Mouse (Mus musculus) CH12.LX (cell line): ENCODE data around the gene Slc25a33. TPM values are rescaled to one million over a fixed set of nuclear protein-coding genes. Genes with fewer than 3 reads are reported as not detected.

ENCODE experiments used
- DNase-seq: peaks from one replicate; pipeline ENCODE4 v3.0.0-alpha.2; 2013; ENCODE audit errors: extremely low read depth
- H3K27ac ChIP-seq: 2 replicates; pipeline ENCODE4 v1.5.1; 2012; ENCODE audit warnings: low read depth, mild to moderate bottlenecking, control low read depth, moderate library complexity; ENCODE audit not compliant: insufficient read depth
- H3K27me3 ChIP-seq: replicated peaks from 2 replicates; pipeline ENCODE3; 2012; ENCODE audit warnings: inconsistent platforms
- H3K36me3 ChIP-seq, 2 experiments: replicated peaks in 1 of 2; 2 replicates each; pipeline versions ENCODE3 to v1.6.1; 2012; ENCODE audit warnings: inconsistent platforms in 1 of 2, low read length in 1 of 2, mild to moderate bottlenecking in 1 of 2, mixed read lengths in 1 of 2, moderate library complexity in 1 of 2; ENCODE audit not compliant: control insufficient read depth in 1 of 2, insufficient read depth in 1 of 2
- H3K4me1 ChIP-seq, 2 experiments: 2 replicates each; pipeline ENCODE4 v1.6.1; 2012; ENCODE audit warnings: inconsistent platforms in 1 of 2, moderate library complexity in 1 of 2; ENCODE audit not compliant: insufficient read depth in 2 of 2, control insufficient read depth in 1 of 2
- H3K4me2 ChIP-seq: 2 replicates; pipeline ENCODE4 v1.6.1; 2012; ENCODE audit warnings: low read depth, mild to moderate bottlenecking, control low read depth; ENCODE audit not compliant: poor library complexity, insufficient read depth, severe bottlenecking
- H3K4me3 ChIP-seq, 3 experiments: fragments of 150-350 bp in 1 of 3; sonication (generic) in 1 of 3; replicated peaks in 1 of 3; 2 replicates each; pipeline versions ENCODE3 to v1.5.1; 2011 to 2012; ENCODE audit warnings: low read depth in 2 of 3, low read length in 2 of 3, mild to moderate bottlenecking in 2 of 3, moderate library complexity in 2 of 3, control low read depth in 1 of 3, improper control_type of control experiment in 1 of 3, inconsistent platforms in 1 of 3, mixed read lengths in 1 of 3; ENCODE audit not compliant: poor library complexity in 1 of 3
- H3K79me2 ChIP-seq: replicated peaks from 2 replicates; pipeline ENCODE4 v1.6.1; 2012; ENCODE audit warnings: mild to moderate bottlenecking, moderate library complexity; ENCODE audit not compliant: control insufficient read depth, poor library complexity, insufficient read depth, severe bottlenecking; ENCODE audit errors: extremely low read depth
- H3K9ac ChIP-seq: 2 replicates; pipeline ENCODE4 v1.6.1; 2012; ENCODE audit warnings: low read depth, mild to moderate bottlenecking, control low read depth, moderate library complexity; ENCODE audit not compliant: insufficient read depth
- H3K9me3 ChIP-seq: replicated peaks from 2 replicates; pipeline ENCODE3; 2012; ENCODE audit warnings: low read length, inconsistent platforms, mixed read lengths
- BHLHE40 ChIP-seq: IDR thresholded peaks from 2 replicates; pipeline ENCODE4 v1.6.1; 2011; ENCODE audit warnings: mild to moderate bottlenecking, low read depth, low read length, improper control_type of control experiment
- CHD1 ChIP-seq: IDR thresholded peaks from 2 replicates; pipeline ENCODE4 v1.6.1; 2012; ENCODE audit warnings: low read depth, low read length, improper control_type of control experiment, inconsistent platforms
- CHD2 ChIP-seq: IDR thresholded peaks from 2 replicates; pipeline ENCODE4 v1.6.1; 2011; ENCODE audit warnings: low read length, improper control_type of control experiment
- CTCF ChIP-seq, 2 experiments: IDR thresholded peaks in 1 of 2; conservative IDR thresholded peaks in 1 of 2; 2 replicates each; pipeline ENCODE4 v1.5.1; 2011 to 2012; ENCODE audit warnings: low read depth in 2 of 2, low read length in 2 of 2, improper control_type of control experiment in 1 of 2, inconsistent platforms in 1 of 2, mild to moderate bottlenecking in 1 of 2, moderate library complexity in 1 of 2
- E2F4 ChIP-seq: IDR thresholded peaks from 2 replicates; pipeline ENCODE4 v1.6.1; 2011; ENCODE audit warnings: low read depth, low read length, improper control_type of control experiment; ENCODE audit not compliant: insufficient replicate concordance
- ELF1 ChIP-seq: IDR thresholded peaks from 2 replicates; pipeline ENCODE4 v1.6.1; 2014; ENCODE audit warnings: low read depth, mild to moderate bottlenecking, inconsistent platforms, low read length, improper control_type of control experiment
- EP300 ChIP-seq: IDR thresholded peaks from 2 replicates; pipeline ENCODE4 v1.6.1; 2011; ENCODE audit warnings: low read length, improper control_type of control experiment
- ETS1 ChIP-seq: conservative IDR thresholded peaks from 2 replicates; pipeline ENCODE4 v1.6.1; 2012; ENCODE audit warnings: low read depth, mild to moderate bottlenecking, inconsistent platforms, low read length, improper control_type of control experiment, moderate library complexity
- GABPA ChIP-seq: IDR thresholded peaks from 2 replicates; pipeline ENCODE4 v1.6.1; 2012; ENCODE audit warnings: low read depth, low read length, improper control_type of control experiment, inconsistent platforms; ENCODE audit not compliant: insufficient replicate concordance
- HCFC1 ChIP-seq: IDR thresholded peaks from 2 replicates; pipeline ENCODE4 v1.6.1; 2012; ENCODE audit warnings: low read depth, mild to moderate bottlenecking, inconsistent platforms, low read length, improper control_type of control experiment
- JUN ChIP-seq: IDR thresholded peaks from 2 replicates; pipeline ENCODE4 v1.6.1; 2011; ENCODE audit warnings: low read depth, mild to moderate bottlenecking, low read length, improper control_type of control experiment, moderate library complexity; ENCODE audit not compliant: insufficient read depth
- JUND ChIP-seq: conservative IDR thresholded peaks from 2 replicates; pipeline ENCODE4 v1.6.1; 2011; ENCODE audit warnings: low read depth, low read length, improper control_type of control experiment
- KAT2A ChIP-seq: IDR thresholded peaks from 2 replicates; pipeline ENCODE4 v1.6.1; 2012; ENCODE audit warnings: low read length, improper control_type of control experiment, inconsistent platforms; ENCODE audit not compliant: insufficient replicate concordance
- MAFK ChIP-seq: IDR thresholded peaks from 2 replicates; pipeline ENCODE4 v1.6.1; 2011; ENCODE audit warnings: low read length, improper control_type of control experiment; ENCODE audit not compliant: insufficient replicate concordance
- MAX ChIP-seq: IDR thresholded peaks from 2 replicates; pipeline ENCODE4 v1.6.1; 2011; ENCODE audit warnings: low read length, improper control_type of control experiment
- MAZ ChIP-seq: IDR thresholded peaks from 2 replicates; pipeline ENCODE4 v1.6.1; 2012; ENCODE audit warnings: low read depth, mild to moderate bottlenecking, inconsistent platforms, low read length, improper control_type of control experiment, moderate library complexity
- MEF2A ChIP-seq: IDR thresholded peaks from 2 replicates; pipeline ENCODE4 v1.6.1; 2014; ENCODE audit warnings: low read depth, mild to moderate bottlenecking, inconsistent platforms, low read length, improper control_type of control experiment, borderline replicate concordance
- MYC ChIP-seq: IDR thresholded peaks from 2 replicates; pipeline ENCODE4 v1.6.1; 2011; ENCODE audit warnings: low read depth, mild to moderate bottlenecking, improper control_type of control experiment, low read length
- NELFE ChIP-seq: IDR thresholded peaks from 2 replicates; pipeline ENCODE4 v1.6.1; 2011; ENCODE audit warnings: low read depth, low read length, improper control_type of control experiment
- NRF1 ChIP-seq: IDR thresholded peaks from 2 replicates; pipeline ENCODE4 v1.6.1; 2014; ENCODE audit warnings: low read depth, mild to moderate bottlenecking, inconsistent platforms, low read length, improper control_type of control experiment, moderate library complexity
- PAX5 ChIP-seq: IDR thresholded peaks from 2 replicates; pipeline ENCODE4 v1.6.1; 2012; ENCODE audit warnings: low read length, inconsistent platforms, mixed read lengths
- POLR2A ChIP-seq: IDR thresholded peaks from 2 replicates; pipeline ENCODE4 v1.6.1; 2011; ENCODE audit warnings: low read depth, mild to moderate bottlenecking, improper control_type of control experiment, low read length
- RAD21 ChIP-seq: IDR thresholded peaks from 2 replicates; pipeline ENCODE4 v1.6.1; 2011; ENCODE audit warnings: low read depth, mild to moderate bottlenecking, low read length, improper control_type of control experiment, moderate library complexity
- RCOR1 ChIP-seq: conservative IDR thresholded peaks from 2 replicates; pipeline ENCODE4 v1.6.1; 2012; ENCODE audit warnings: low read depth, mild to moderate bottlenecking, inconsistent platforms, low read length, improper control_type of control experiment
- SIN3A ChIP-seq: IDR thresholded peaks from 2 replicates; pipeline ENCODE4 v1.6.1; 2012; ENCODE audit warnings: low read length, improper control_type of control experiment, inconsistent platforms
- SMC3 ChIP-seq: IDR thresholded peaks from 2 replicates; pipeline ENCODE4 v1.6.1; 2011; ENCODE audit warnings: low read depth, low read length, improper control_type of control experiment
- TBP ChIP-seq: conservative IDR thresholded peaks from 2 replicates; pipeline ENCODE4 v1.6.1; 2011; ENCODE audit warnings: low read depth, low read length, improper control_type of control experiment
- USF1 ChIP-seq: IDR thresholded peaks from 2 replicates; pipeline ENCODE4 v1.6.1; 2014; ENCODE audit warnings: low read depth, mild to moderate bottlenecking, inconsistent platforms, low read length, improper control_type of control experiment
- USF2 ChIP-seq: conservative IDR thresholded peaks from 2 replicates; pipeline ENCODE4 v1.6.1; 2011; ENCODE audit warnings: low read depth, low read length, improper control_type of control experiment
- ZC3H11A ChIP-seq: IDR thresholded peaks from 2 replicates; pipeline ENCODE4 v1.6.1; 2012; ENCODE audit warnings: low read depth, mild to moderate bottlenecking, inconsistent platforms, low read length, improper control_type of control experiment
- ZKSCAN1 ChIP-seq: IDR thresholded peaks from 2 replicates; pipeline ENCODE4 v1.6.1; 2012; ENCODE audit warnings: low read depth, inconsistent platforms, low read length, improper control_type of control experiment, borderline replicate concordance
- ZMIZ1 ChIP-seq: IDR thresholded peaks from 2 replicates; pipeline ENCODE4 v1.6.1; 2012; ENCODE audit warnings: low read depth, mild to moderate bottlenecking, inconsistent platforms, low read length, improper control_type of control experiment
- ZNF384 ChIP-seq: IDR thresholded peaks from 2 replicates; pipeline ENCODE4 v1.6.1; 2012; ENCODE audit warnings: low read depth, low read length, improper control_type of control experiment, inconsistent platforms
- dilution Hi-C: fragments of 300-500 bp; cut with MboI; formaldehyde crosslinking; loops from 2 replicates; pipeline ENCODE4 v1.14.3; 2020; ENCODE audit warnings: low sequenced_read_pairs; ENCODE audit not compliant: extremely low pct_unique_long_range_greater_than_20kb, extremely low pct_ligation_motif_present
- in situ Hi-C: fragments of 300-500 bp; cut with MboI; formaldehyde crosslinking; loops from 3 replicates; pipeline ENCODE4 v1.14.3; 2019; ENCODE audit warnings: low sequenced_read_pairs, low pct_ligation_motif_present, low pct_unique_long_range_greater_than_20kb, mixed read lengths
- polyA plus RNA-seq: library from polyadenylated mRNA; unstranded; fragments of >175 nt; gene quantifications from 2 replicates; pipeline ENCODE4 v1.2.1, GENCODE M21; 2012; ENCODE audit warnings: low read depth; ENCODE audit not compliant: insufficient read length
- total RNA-seq, 2 experiments: library from RNA; depleted of rRNA; stranded (reverse); fragments of 300-350 nt in 1 of 2; fragments of >200 nt in 1 of 2; gene quantifications; 2 replicates each; pipeline ENCODE4 v1.2.3; 2012 to 2014

Gene Slc25a33
- total and polyA plus RNA-seq, 3 experiments, result 25.3 to 35.5 (median 32.4) TPM

DNA sequence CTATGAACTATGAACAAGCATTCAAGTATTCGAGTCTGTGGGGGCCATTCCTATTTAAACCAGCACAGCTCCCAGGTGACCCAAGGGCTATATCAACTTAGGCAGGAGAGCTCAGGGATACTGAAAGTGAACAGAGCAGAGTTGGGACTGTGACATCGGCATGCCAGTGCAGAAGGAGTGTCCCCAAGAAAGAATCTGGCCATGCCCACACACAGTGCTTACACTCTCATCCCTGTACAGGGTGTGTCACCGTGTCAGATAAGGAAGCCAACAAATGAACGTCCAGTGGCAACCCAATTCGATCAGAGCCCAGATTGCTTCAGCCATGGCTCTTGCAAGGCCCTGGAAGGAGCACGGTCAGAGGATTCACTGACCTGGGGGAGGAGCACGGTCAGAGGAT lies 68.8 kb downstream of the Slc25a33 start (continued):
- no peak for TF ChIP-seq CHD1
- TF ChIP-seq BHLHE40, result no peak
- no peak for TF ChIP-seq RCOR1
- TF ChIP-seq USF1, result no peak
- no peak for TF ChIP-seq CHD2
- TF ChIP-seq NRF1, result no peak
- TF ChIP-seq HCFC1, result no peak
- 0 out of 2 replicates have a peak, but pooled peaks have one; percentile 28 for TF ChIP-seq ZMIZ1
- 0 out of 2 replicates have a peak, but pooled peaks have one; percentile 0 for TF ChIP-seq ETS1
- TF ChIP-seq CTCF (conservative IDR thresholded peaks at IDR 0.05 in 1 of 2, IDR thresholded peaks at IDR 0.05 in 1 of 2; ENCODE audit: low read depth in 2 of 2, low read length in 2 of 2), result no peak
- no peak for TF ChIP-seq EP300
- TF ChIP-seq MEF2A, result no peak
- TF ChIP-seq, all 38 proteins: peak for 5

DNA sequence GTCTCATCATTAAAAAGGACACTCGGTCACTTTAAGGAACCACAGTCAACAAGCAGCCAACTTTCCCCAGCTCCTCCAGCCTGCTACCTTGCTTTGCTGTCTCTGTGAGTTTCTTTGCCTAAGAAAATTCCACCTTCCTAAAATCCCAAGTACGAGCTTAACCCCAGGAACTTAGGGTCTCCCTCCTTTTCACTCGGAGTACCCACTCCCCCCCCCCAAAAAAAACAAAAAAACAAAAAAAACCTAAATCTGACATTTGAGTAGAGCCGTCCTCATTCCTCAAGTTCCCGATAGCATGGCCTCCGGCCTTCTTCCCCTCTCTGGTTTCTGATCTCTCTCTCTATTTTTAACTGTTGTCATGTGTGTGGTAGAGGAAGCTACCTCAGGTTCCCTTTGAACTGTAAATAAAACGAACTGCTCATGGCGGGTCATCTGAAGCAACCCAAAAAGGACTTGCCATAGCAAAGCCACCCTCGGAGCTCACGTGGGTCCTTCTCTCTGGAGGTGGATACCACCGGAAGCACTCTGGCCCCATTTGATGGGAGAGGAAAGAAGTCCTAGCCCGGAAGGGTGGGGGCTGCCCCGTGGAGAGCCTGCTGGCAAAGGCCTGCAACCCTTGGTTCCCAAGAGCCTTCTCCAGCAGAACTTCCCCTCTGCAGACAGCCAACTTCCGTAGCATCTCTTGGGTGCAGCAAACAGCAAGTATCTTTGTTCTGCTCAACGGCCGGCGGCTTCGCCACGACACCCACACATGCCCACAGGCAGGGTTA lies 71.7 kb downstream of the Slc25a33 start, which contains the start of gene Pik3cd:
Gene Pik3cd (minus strand): TSS at position 362 of the 770 bp plus-strand sequence.
- peak; percentile 92 for DNase-seq
- in situ Hi-C loops, result loop anchor here (25.0 kb wide), 1 partner anchor 540 kb away; the partner anchor contains the start of gene Pgd
- H3K9me3 ChIP-seq, result no peaks in the 10 kb centered on the region
- peak within 1 kb of the TSS; percentile 98 for H3K27ac ChIP-seq
- dilution Hi-C loops, result no loop called here
- H3K4me3 ChIP-seq, result peak within 1 kb of the TSS; percentile 63 to 92 (median 82)
- H3K27me3 ChIP-seq, result no peaks in the 10 kb centered on the region
- H3K9ac ChIP-seq, result peak within 1 kb of the TSS; percentile 95
- H3K36me3 ChIP-seq, result peaks cover 0 to 13% of the 10 kb centered on the region in 2 experiments
- peak within 1 kb of the TSS; percentile 92 for H3K4me2 ChIP-seq
- peaks cover 42% of the 10 kb centered on the region for H3K79me2 ChIP-seq
- peaks cover 5 to 42% of the 10 kb centered on the region in 2 experiments for H3K4me1 ChIP-seq
- peak; percentile 79 for TF ChIP-seq MAX
- peak; percentile 71; the same call in 1 of the 2 replicates for TF ChIP-seq TBP
- no peak for TF ChIP-seq JUN
- TF ChIP-seq KAT2A, result 0 out of 2 replicates have a peak, but pooled peaks have one; percentile 53
- TF ChIP-seq CTCF (conservative IDR thresholded peaks at IDR 0.05 in 1 of 2, IDR thresholded peaks at IDR 0.05 in 1 of 2; ENCODE audit: low read depth in 2 of 2, low read length in 2 of 2), result no peak
- peak; percentile 45 for TF ChIP-seq USF1
- TF ChIP-seq HCFC1, result peak; percentile 65
- no peak; the same call in 1 of the 2 replicates for TF ChIP-seq CHD1
- TF ChIP-seq GABPA, result no peak
- TF ChIP-seq JUND, result no peak
- 0 out of 2 replicates have a peak, but pooled peaks have one; percentile 27 for TF ChIP-seq RCOR1
- no peak for TF ChIP-seq USF2
- TF ChIP-seq CHD2, result no peak
- TF ChIP-seq EP300, result no peak
- peak; percentile 90; the same call in 1 of the 2 replicates for TF ChIP-seq MAZ
- TF ChIP-seq ZC3H11A, result no peak
- no peak for TF ChIP-seq ZKSCAN1
- TF ChIP-seq PAX5, result no peak
- TF ChIP-seq ZNF384, result no peak
- no peak for TF ChIP-seq MAFK
- TF ChIP-seq E2F4, result no peak
- TF ChIP-seq ZMIZ1, result peak; percentile 27; the same call in 1 of the 2 replicates
- peak; percentile 89 for TF ChIP-seq BHLHE40
- TF ChIP-seq POLR2A, result peak; percentile 69
- TF ChIP-seq MYC, result peak; percentile 81
- peak; percentile 75 for TF ChIP-seq ELF1
- TF ChIP-seq SIN3A, result peak; percentile 39; the same call in 1 of the 2 replicates
- no peak for TF ChIP-seq SMC3
- peak; percentile 64; the same call in 1 of the 2 replicates for TF ChIP-seq NELFE
- TF ChIP-seq RAD21, result no peak
